Mouse (Mus musculus) liver, adult 2 months (tissue): ENCODE data around the gene Adad2. TPM values are rescaled to one million over a fixed set of nuclear protein-coding genes. Genes with fewer than 3 reads are reported as not detected.

Experiments used
- DNase-seq: peaks from one replicate; pipeline ENCODE4 v3.0.0-alpha.2; 2011; ENCODE audit warnings: low read depth, low spot score; ENCODE audit errors: extremely low read depth
- H3K27ac ChIP-seq: fragments of 200-500 bp; replicated peaks from 2 replicates; pipeline ENCODE4 v1.5.1; 2012; ENCODE audit warnings: low read depth, mild to moderate bottlenecking, control low read depth, inconsistent platforms, low read length; ENCODE audit not compliant: insufficient read depth
- H3K27me3 ChIP-seq: fragments of 200-500 bp; 2 replicates; pipeline ENCODE4 v1.6.1; 2012; ENCODE audit warnings: mild to moderate bottlenecking, moderate library complexity, low read length, inconsistent platforms; ENCODE audit not compliant: control insufficient read depth, insufficient read depth
- H3K36me3 ChIP-seq: fragments of 200-500 bp; 2 replicates; pipeline ENCODE4 v1.6.1; 2012; ENCODE audit warnings: low read length, inconsistent platforms; ENCODE audit not compliant: control insufficient read depth, insufficient read depth
- H3K4me1 ChIP-seq: fragments of 200-500 bp; 2 replicates; pipeline ENCODE4 v1.6.1; 2011; ENCODE audit warnings: low read length; ENCODE audit not compliant: control insufficient read depth, insufficient read depth
- H3K4me3 ChIP-seq: fragments of 200-500 bp; 2 replicates; pipeline ENCODE4 v1.5.1; 2011; ENCODE audit warnings: low read depth, mild to moderate bottlenecking, control low read depth, low read length, moderate library complexity; ENCODE audit not compliant: insufficient read depth
- H3K79me2 ChIP-seq: fragments of 200-500 bp; 2 replicates; pipeline ENCODE4 v1.6.1; 2012; ENCODE audit warnings: inconsistent platforms, mild to moderate bottlenecking, low read length, moderate library complexity; ENCODE audit not compliant: control insufficient read depth, insufficient read depth
- H3K9ac ChIP-seq: fragments of 200-500 bp; 2 replicates; pipeline ENCODE4 v1.6.1; 2012; ENCODE audit warnings: low read depth, mild to moderate bottlenecking, control low read depth, inconsistent platforms, low read length
- CTCF ChIP-seq: fragments of 200-500 bp; IDR thresholded peaks from 2 replicates; pipeline ENCODE4 v1.5.1; 2011; ENCODE audit warnings: low read depth, low read length, control low read depth
- POLR2A ChIP-seq: fragments of 200-500 bp; IDR thresholded peaks from 2 replicates; pipeline ENCODE4 v1.6.1; 2011; ENCODE audit warnings: low read length, control low read depth; ENCODE audit not compliant: insufficient read depth; ENCODE audit errors: extremely low read depth
- WGBS: fragments of 180-500 bp; shearing (Covaris S2); methylation state at CpG from one replicate; pipeline ENCODE4 v1.1.7; 2018; 5-methylcytosine and 5-hydroxymethylcytosine counted together
- polyA plus RNA-seq: library from polyadenylated mRNA; depleted of rRNA; stranded (reverse); fragments of >200 nt; gene quantifications from 2 replicates; pipeline ENCODE4 v1.2.3, GENCODE M21; 2012
- total RNA-seq: library from RNA; depleted of rRNA; stranded (reverse); fragments of >200 nt; gene quantifications from 2 replicates; pipeline ENCODE4 v1.2.3, GENCODE M21; 2014

The Adad2 gene
- total and polyA plus RNA-seq, 2 experiments = not detected

DNA sequence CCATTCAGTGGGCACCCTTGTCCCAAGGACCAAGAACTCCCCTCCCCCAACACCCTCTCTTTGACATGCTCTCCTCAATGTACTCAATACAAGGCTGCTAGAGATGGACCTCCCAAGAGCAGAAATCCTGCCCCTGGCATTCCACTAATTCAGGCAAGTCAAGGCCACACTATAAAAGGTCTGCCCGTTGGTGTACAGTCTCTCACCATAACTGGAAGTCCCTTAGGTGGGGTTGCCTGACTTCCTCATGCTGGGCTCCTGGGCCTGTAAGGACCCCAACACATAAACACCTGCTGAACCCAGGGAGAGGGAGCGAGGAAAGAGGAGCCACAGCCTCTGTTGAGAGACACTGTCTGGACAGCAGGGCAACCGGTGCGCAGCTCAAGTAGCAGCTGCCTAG is 8.8 kb upstream of the Adad2 start:
- DNase-seq = no peak
- WGBS = 94% methylated on average over 4 of the region's 4 CpGs
- TF ChIP-seq POLR2A (no peak), CTCF (no peak)
- peaks cover 6% of the 10 kb centered on the region for H3K4me1 ChIP-seq
- no peak overlapping the region for H3K4me3 ChIP-seq
- no peaks in the 10 kb centered on the region for H3K36me3 ChIP-seq
- H3K27me3 ChIP-seq = no peaks in the 10 kb centered on the region
- H3K79me2 ChIP-seq = no peaks in the 10 kb centered on the region
- no peak overlapping the region for H3K9ac ChIP-seq
- no peak overlapping the region for H3K27ac ChIP-seq

DNA sequence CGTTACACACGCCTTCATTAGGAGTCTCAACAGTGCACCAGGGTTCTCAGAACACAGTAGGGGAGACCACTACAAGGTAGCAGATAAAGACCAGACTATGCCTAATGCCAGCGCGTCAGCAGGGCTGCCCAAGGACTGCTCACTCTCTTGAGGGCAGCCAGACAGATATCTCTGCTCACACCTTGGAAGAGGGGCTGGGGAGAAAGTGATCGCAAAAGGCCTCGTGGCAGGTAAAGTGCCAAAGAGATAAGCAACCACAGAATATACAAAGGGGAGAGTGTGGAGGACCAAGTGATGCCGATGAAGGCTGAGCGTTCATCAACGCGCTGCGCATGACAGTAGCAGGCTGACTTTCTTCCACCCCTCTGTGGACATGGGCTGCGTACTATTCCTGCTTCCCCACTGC is 8.1 kb upstream of the Adad2 start:
- DNase-seq = peak; percentile 10
- Histone ChIP-seq H3K4me3 (peak overlapping the region; percentile 69), H3K36me3 (no peaks in the 10 kb centered on the region), H3K27me3 (no peaks in the 10 kb centered on the region), H3K79me2 (no peaks in the 10 kb centered on the region), H3K4me1 (peaks cover 6% of the 10 kb centered on the region), H3K9ac (peak overlapping the region; percentile 72), H3K27ac (peak overlapping the region; percentile 35)
- WGBS = 25% methylated on average over 12 of the region's 12 CpGs
- TF ChIP-seq POLR2A (no peak), CTCF (no peak)

DNA sequence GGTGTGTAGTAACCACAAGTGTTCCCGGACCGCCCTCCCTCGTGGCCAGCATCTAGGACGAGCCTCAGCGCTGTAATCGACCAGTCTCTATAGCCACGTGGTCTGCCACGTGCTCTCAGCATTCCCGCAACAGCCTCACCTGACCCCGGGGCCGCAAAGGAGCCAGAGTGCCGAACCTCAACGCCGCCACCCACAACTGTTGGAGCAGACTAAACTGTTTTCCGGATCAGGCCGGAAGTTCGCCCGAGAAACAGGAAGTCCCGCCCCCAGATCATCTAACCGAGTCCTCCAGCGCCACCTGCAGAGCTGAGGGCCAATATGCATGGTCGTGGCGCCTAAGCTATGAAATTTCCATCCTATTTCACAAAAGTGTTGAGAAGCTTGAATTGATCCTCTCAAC is 7.6 kb upstream of the Adad2 start, which contains the start of gene Taf1c:
Taf1c (minus strand) TSS at position 227 of the 400 bp plus-strand sequence.
- Histone ChIP-seq H3K36me3 (no peaks in the 10 kb centered on the region), H3K79me2 (no peaks in the 10 kb centered on the region), H3K9ac (peak within 1 kb of the TSS; percentile 72), H3K4me3 (peak within 1 kb of the TSS; percentile 69), H3K4me1 (peaks cover 6% of the 10 kb centered on the region), H3K27me3 (no peaks in the 10 kb centered on the region), H3K27ac (peak within 1 kb of the TSS; percentile 35)
- WGBS = under 1% methylated on average over 23 of the region's 23 CpGs
- peak; percentile 93 for DNase-seq
- peak; percentile 89 for TF ChIP-seq CTCF
- TF ChIP-seq POLR2A = 0 out of 2 replicates have a peak, but pooled peaks have one; percentile 23

DNA sequence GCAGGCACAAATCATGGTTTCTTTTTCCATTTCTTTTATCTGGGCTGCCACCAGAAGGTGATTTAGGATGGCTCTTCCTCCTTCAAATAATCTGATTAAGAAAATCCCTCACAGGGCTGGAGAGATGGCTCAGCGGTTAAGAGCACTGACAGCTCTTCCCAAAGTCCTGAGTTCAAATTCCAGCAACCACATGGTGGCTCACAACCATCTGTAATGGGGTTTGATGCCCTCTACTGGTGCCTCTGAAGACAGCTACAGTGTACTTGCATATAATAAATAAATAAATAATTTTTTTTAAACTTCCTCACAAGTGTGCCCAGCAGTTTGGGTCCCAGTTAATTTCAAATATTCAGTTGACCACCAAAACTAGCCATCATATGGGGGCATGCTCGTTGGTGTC is 6.3 kb upstream of the Adad2 start:
- no peaks in the 10 kb centered on the region for H3K36me3 ChIP-seq
- peak; percentile 25 for DNase-seq

DNA sequence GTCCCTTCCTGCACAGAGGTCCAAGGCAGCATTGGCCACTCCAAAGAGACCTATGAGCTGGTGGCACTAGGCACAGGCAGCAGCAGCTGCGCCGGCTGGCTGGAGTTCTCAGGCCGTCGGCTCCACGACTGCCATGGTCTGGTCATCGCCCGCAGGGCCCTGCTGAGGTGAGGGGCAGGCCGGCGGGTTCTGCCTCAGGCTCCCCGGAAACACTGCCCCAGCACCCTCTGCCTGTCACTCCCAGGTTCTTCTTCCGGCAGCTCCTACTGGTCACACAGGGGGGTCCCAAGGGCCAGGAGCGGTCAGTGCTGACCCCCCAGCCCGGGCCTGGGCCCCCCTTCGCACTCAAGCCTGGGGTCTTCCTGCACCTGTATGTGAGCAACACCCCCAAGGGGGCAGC is 2.5 kb downstream of the Adad2 start:
- Histone ChIP-seq H3K9ac (no peak overlapping the region), H3K79me2 (no peaks in the 10 kb centered on the region), H3K27me3 (no peaks in the 10 kb centered on the region), H3K4me3 (no peak overlapping the region), H3K4me1 (peaks cover 6% of the 10 kb centered on the region), H3K27ac (no peak overlapping the region), H3K36me3 (no peaks in the 10 kb centered on the region)
- WGBS = 80% methylated on average over 14 of the region's 14 CpGs
- TF ChIP-seq POLR2A (no peak), CTCF (no peak)
- DNase-seq = no peak

More for the DNA sequence above, 6.3 kb upstream of the Adad2 start:
- no peak for TF ChIP-seq POLR2A
- no peak for TF ChIP-seq CTCF
- H3K27me3 ChIP-seq = no peaks in the 10 kb centered on the region
- H3K9ac ChIP-seq = no peak overlapping the region
- H3K4me1 ChIP-seq = peaks cover 6% of the 10 kb centered on the region
- no peak overlapping the region for H3K27ac ChIP-seq
- H3K79me2 ChIP-seq = no peaks in the 10 kb centered on the region
- H3K4me3 ChIP-seq = no peak overlapping the region
- 72% methylated on average over 2 of the region's 2 CpGs for WGBS

DNA sequence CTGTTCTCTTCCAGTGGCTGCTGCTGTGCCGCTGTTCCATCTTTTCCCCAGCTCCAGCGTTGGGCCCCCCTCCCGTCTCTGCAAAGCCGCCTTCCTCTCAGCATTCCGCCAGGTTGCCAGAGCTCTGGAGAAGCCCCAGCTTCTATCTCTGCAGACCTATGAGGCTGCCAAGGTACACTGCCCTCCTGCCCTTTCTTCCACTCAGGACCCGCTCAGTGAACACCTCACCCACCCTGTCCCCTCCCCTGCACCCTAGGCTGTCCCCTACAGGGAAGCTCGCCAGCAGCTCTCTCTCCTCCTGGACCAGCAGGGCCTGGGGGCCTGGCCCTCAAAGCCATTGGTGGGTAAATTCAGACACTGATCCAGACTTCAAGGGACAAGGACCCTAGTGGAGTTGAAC is 3.8 kb downstream of the Adad2 start:
- WGBS = 77% methylated on average over 7 of the region's 7 CpGs

More for the DNA sequence above, 3.8 kb downstream of the Adad2 start:
- Histone ChIP-seq H3K36me3 (no peaks in the 10 kb centered on the region), H3K9ac (no peak overlapping the region), H3K4me1 (peaks cover 6% of the 10 kb centered on the region), H3K4me3 (no peak overlapping the region), H3K27ac (no peak overlapping the region), H3K79me2 (no peaks in the 10 kb centered on the region), H3K27me3 (no peaks in the 10 kb centered on the region)
- TF ChIP-seq POLR2A (no peak), CTCF (no peak)
- peak; percentile 25 for DNase-seq
